Mouse (Mus musculus) midbrain, embryonic 14.5 days (tissue): ENCODE measurements around the gene Hdgfl3. TPM values are rescaled to one million over a fixed set of nuclear protein-coding genes. Genes with fewer than 3 reads are reported as not detected.

Experiments used
- ATAC-seq: fragments of 200-750 bp; cut with Nextera tagmentation; 2 replicates; pipeline ENCODE4 v1.8.0; 2017; ENCODE audit warnings: moderate number of reproducible peaks, moderate library complexity; ENCODE audit not compliant: low FRiP score, low TSS enrichment
- DNase-seq: peaks from one replicate; pipeline ENCODE4 v3.0.0-alpha.2; 2015
- H3K27ac ChIP-seq: fragments of 300-500 bp; sonication (generic); replicated peaks from 2 replicates; pipeline ENCODE4 v1.5.1; 2014; ENCODE audit warnings: mild to moderate bottlenecking, low read depth, low read length, moderate library complexity
- H3K27me3 ChIP-seq: fragments of 300-500 bp; sonication (generic); 2 replicates; pipeline ENCODE4 v1.6.1; 2014; ENCODE audit warnings: low read length, control low read depth, mixed read lengths; ENCODE audit not compliant: control insufficient read depth, insufficient read depth
- H3K36me3 ChIP-seq: fragments of 300-500 bp; sonication (generic); 2 replicates; pipeline ENCODE4 v1.6.1; 2014; ENCODE audit warnings: low read length, control low read depth; ENCODE audit not compliant: control insufficient read depth, insufficient read depth
- H3K4me1 ChIP-seq: fragments of 300-500 bp; sonication (generic); 2 replicates; pipeline ENCODE4 v1.6.1; 2014; ENCODE audit warnings: mild to moderate bottlenecking, antibody characterized with exemption, low read length, control low read depth; ENCODE audit not compliant: control insufficient read depth, insufficient read depth
- H3K4me2 ChIP-seq: fragments of 300-500 bp; sonication (generic); 2 replicates; pipeline ENCODE4 v1.6.1; 2014; ENCODE audit warnings: mild to moderate bottlenecking, low read length, moderate library complexity
- H3K4me3 ChIP-seq: fragments of 300-500 bp; sonication (generic); replicated peaks from 2 replicates; pipeline ENCODE4 v1.5.1; 2014; ENCODE audit warnings: low read depth, low read length
- H3K9ac ChIP-seq: fragments of 300-500 bp; sonication (generic); replicated peaks from 2 replicates; pipeline ENCODE4 v1.6.1; 2014; ENCODE audit warnings: mild to moderate bottlenecking, low read length, moderate library complexity
- H3K9me3 ChIP-seq: fragments of 300-500 bp; sonication (generic); 2 replicates; pipeline ENCODE4 v1.6.1; 2016; ENCODE audit warnings: low read length, control low read depth, mixed read lengths; ENCODE audit not compliant: control insufficient read depth
- WGBS: fragments of 180-500 bp; shearing (Covaris S2); extraction: QIAGEN DNeasy Blood & Tissue Kit; methylation state at CpG from one replicate; pipeline ENCODE4 v1.1.7; 2014; 5-methylcytosine and 5-hydroxymethylcytosine counted together
- polyA plus RNA-seq: library from polyadenylated mRNA; unstranded; fragments of >200 nt; fragmentation: Nextera tagmentation; extraction: Ambion mirVana; gene quantifications from 2 replicates; pipeline ENCODE4 v1.2.1, GENCODE M21; 2014

Gene Hdgfl3
- polyA plus RNA-seq, 1 experiment from 2014 or later, result 99.2 TPM

GRCm38 (mm10) chr7:81880797-81881196 is 53.5 kb downstream of the Hdgfl3 start:
- H3K4me2 ChIP-seq, result no peak overlapping the region
- no peaks in the 10 kb centered on the region for H3K4me1 ChIP-seq
- no peak overlapping the region for H3K27ac ChIP-seq
- no peak overlapping the region for H3K4me3 ChIP-seq
- peaks cover 11% of the 10 kb centered on the region for H3K36me3 ChIP-seq
- H3K27me3 ChIP-seq, result no peaks in the 10 kb centered on the region
- no peak for DNase-seq
- no peaks in the 10 kb centered on the region for H3K9me3 ChIP-seq
- no peak overlapping the region for H3K9ac ChIP-seq
- no peak for ATAC-seq
- 93% methylated on average over 4 of the region's 4 CpGs for WGBS

GRCm38 (mm10) chr7:81880286-81880685 is 54.0 kb downstream of the Hdgfl3 start:
- no peak overlapping the region for H3K4me3 ChIP-seq
- no peak overlapping the region for H3K27ac ChIP-seq
- ATAC-seq (no peak), DNase-seq (no peak)
- no peaks in the 10 kb centered on the region for H3K4me1 ChIP-seq
- no peak overlapping the region for H3K9ac ChIP-seq
- H3K4me2 ChIP-seq, result no peak overlapping the region
- 87% methylated on average over 5 of the region's 5 CpGs for WGBS
- no peaks in the 10 kb centered on the region for H3K27me3 ChIP-seq
- H3K9me3 ChIP-seq, result no peaks in the 10 kb centered on the region
- H3K36me3 ChIP-seq, result peaks cover 7% of the 10 kb centered on the region; the same call in 1 of the 2 replicates

DNA sequence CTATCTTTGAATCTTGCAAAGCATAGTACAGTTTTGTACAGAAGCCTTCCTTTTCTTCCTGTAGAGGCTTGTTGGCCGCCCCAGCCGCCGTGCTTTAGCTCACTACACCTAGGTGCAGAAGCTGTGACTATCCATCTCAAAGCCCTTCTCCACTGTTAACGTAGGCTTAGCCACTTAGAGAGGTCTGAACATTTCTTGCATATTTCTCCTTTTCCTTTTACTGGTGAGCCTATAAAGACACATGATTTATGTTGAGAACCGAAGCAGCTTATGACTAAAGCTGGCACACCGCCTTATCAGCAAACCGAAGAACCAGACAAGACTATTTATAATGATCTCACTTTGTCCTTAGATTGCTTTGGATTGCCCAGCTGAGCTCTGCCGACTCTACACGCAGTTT is 58.9 kb downstream of the Hdgfl3 start:
- Histone ChIP-seq H3K9me3 (no peaks in the 10 kb centered on the region), H3K27ac (no peak overlapping the region), H3K4me1 (no peaks in the 10 kb centered on the region), H3K36me3 (peaks cover 5% of the 10 kb centered on the region; the same call in 1 of the 2 replicates), H3K4me3 (no peak overlapping the region), H3K27me3 (no peaks in the 10 kb centered on the region), H3K9ac (no peak overlapping the region), H3K4me2 (no peak overlapping the region)
- ATAC-seq (no peak), DNase-seq (no peak)
- WGBS, result 89% methylated on average over 9 of the region's 9 CpGs

GRCm38 (mm10) chr7:81874636-81875035 is 59.6 kb downstream of the Hdgfl3 start:
- no peaks in the 10 kb centered on the region for H3K4me1 ChIP-seq
- no peak overlapping the region for H3K27ac ChIP-seq
- no peak overlapping the region for H3K9ac ChIP-seq
- H3K36me3 ChIP-seq, result peaks cover 5% of the 10 kb centered on the region; the same call in 1 of the 2 replicates
- H3K27me3 ChIP-seq, result no peaks in the 10 kb centered on the region
- no peak overlapping the region for H3K4me3 ChIP-seq
- no peaks in the 10 kb centered on the region for H3K9me3 ChIP-seq
- peak; percentile 29 for DNase-seq
- WGBS, result 81% methylated on average over 6 of the region's 6 CpGs
- no peak overlapping the region for H3K4me2 ChIP-seq
- ATAC-seq, result no peak

GRCm38 (mm10) chr7:81873807-81874206 is 60.5 kb downstream of the Hdgfl3 start:
- 86% methylated on average over 1 of the region's 1 CpGs for WGBS
- H3K4me1 ChIP-seq, result no peaks in the 10 kb centered on the region
- DNase-seq, result no peak
- no peak overlapping the region for H3K9ac ChIP-seq
- H3K9me3 ChIP-seq, result no peaks in the 10 kb centered on the region
- H3K4me3 ChIP-seq, result no peak overlapping the region
- peaks cover 5% of the 10 kb centered on the region; the same call in 1 of the 2 replicates for H3K36me3 ChIP-seq
- H3K4me2 ChIP-seq, result no peak overlapping the region
- no peaks in the 10 kb centered on the region for H3K27me3 ChIP-seq
- no peak overlapping the region for H3K27ac ChIP-seq
- ATAC-seq, result no peak

DNA sequence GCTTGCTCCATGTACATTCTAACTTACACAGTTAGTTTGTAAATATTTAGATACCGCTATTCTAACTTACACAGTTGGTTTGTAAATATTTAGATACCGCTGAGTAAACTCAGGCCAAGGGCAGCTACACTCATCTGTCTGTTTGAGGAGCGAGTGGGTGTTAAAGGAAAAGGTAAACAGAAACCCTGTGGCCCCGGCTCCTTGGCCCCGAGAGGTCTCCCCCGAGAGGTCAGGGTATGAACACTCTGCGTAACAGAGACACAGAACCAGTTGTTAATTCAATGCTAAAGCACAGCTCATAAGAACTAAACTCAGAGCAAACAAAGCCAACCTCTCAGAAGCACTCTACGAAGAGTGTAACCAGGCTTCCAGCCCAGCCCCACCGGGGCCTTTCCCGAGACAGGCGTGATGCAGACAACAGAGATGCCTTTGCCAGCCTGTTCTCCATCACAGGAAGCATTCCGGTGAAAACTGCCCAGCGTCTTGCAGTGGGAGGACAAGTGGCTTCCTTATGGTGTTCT is 61.7 kb downstream of the Hdgfl3 start:
- Histone ChIP-seq H3K9ac (no peak overlapping the region), H3K36me3 (no peaks in the 10 kb centered on the region), H3K9me3 (no peaks in the 10 kb centered on the region), H3K27ac (no peak overlapping the region), H3K4me3 (no peak overlapping the region), H3K4me2 (no peak overlapping the region), H3K4me1 (no peaks in the 10 kb centered on the region), H3K27me3 (no peaks in the 10 kb centered on the region)
- DNase-seq (no peak), ATAC-seq (no peak)
- WGBS, result 88% methylated on average over 13 of the region's 13 CpGs

DNA sequence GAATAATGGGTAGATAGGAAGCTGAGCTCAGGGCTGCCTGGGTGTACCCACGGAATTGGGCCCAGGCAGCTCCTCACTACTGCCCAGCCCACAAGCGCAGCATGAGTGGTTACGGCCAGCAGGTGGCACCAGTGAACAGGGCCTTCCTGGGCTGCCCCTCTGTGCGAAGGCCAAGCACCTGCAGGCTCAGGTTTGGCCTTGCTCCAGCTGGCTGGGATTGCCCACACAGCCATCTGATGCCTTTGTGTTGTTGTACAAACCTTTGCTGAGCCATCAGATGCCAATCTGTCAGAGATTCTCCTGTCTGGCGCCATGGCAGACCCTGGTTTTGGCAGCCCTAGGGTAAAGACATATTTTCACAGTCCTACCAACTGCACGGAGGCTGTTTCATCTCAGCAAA is 66.1 kb downstream of the Hdgfl3 start:
- H3K9me3 ChIP-seq, result no peaks in the 10 kb centered on the region
- peak; percentile 86 for DNase-seq
- no peak overlapping the region for H3K4me2 ChIP-seq
- H3K9ac ChIP-seq, result no peak overlapping the region
- no peaks in the 10 kb centered on the region for H3K36me3 ChIP-seq
- H3K27ac ChIP-seq, result 0 out of 2 replicates have a peak overlapping the region, but pooled peaks have one; percentile 6
- no peak overlapping the region for H3K4me3 ChIP-seq
- H3K4me1 ChIP-seq, result no peaks in the 10 kb centered on the region
- peak; percentile 80 for ATAC-seq
- H3K27me3 ChIP-seq, result no peaks in the 10 kb centered on the region
- WGBS, result 23% methylated on average over 6 of the region's 6 CpGs

DNA sequence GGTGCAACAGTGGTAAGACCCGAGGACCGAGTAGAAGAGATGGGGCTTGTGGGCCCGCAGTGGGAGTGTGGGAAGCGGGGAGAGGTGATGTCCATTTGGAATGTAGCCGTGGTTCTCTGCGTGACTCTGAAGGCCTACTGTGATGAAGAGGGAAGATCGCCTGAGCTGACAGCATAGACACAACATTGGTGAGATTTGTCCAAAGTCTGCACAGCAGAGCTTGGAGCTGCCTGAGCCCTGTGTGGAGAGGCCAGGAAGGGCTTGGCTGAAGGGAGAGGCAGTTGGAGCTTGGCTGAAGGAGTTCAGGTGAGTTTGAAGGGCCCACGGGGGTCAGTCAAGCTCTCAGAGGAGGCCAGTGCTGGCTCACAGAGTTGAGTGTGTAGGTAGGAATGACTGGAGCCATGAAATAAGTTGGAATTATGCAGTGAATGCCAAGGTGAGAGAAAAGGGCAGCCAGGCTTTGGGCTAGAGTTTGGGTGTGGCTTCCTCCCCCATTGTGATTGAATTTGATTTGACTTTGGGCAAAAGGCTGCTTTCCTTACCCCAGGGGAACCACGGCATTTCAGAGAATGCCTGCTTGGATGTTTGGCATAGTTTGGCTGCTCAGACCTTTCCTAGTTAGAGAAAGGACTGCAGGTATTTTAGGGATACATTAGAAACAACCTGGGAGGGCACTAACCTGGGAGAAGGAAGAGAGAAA is 66.9 kb downstream of the Hdgfl3 start:
- H3K27ac ChIP-seq, result no peak overlapping the region
- no peaks in the 10 kb centered on the region for H3K27me3 ChIP-seq
- no peak overlapping the region for H3K9ac ChIP-seq
- WGBS, result 93% methylated on average over 9 of the region's 9 CpGs
- H3K4me3 ChIP-seq, result no peak overlapping the region
- H3K36me3 ChIP-seq, result no peaks in the 10 kb centered on the region
- H3K4me1 ChIP-seq, result no peaks in the 10 kb centered on the region
- ATAC-seq (no peak), DNase-seq (no peak)
- H3K9me3 ChIP-seq, result no peaks in the 10 kb centered on the region
- no peak overlapping the region for H3K4me2 ChIP-seq

DNA sequence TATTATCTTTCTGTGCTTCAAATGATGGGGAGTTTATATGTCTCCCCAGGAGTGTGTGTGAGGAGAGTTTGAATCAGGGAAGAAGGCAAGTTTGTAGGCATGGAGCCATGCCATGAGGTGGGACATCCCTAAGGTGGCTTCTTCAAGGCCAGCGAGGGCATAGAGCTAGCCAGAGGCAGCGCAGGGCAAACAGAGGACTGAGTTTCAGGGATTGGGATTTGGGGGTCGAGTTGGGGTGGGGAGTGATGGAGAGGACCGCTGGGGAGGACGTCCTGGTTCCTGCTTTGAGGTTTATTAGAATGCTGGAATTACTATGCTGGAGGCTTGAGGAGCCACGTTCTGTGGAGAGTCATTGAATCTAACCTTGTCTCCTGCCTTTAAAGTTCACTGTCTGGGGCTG is 68.3 kb downstream of the Hdgfl3 start:
- no peaks in the 10 kb centered on the region for H3K36me3 ChIP-seq
- no peak for ATAC-seq
- 95% methylated on average over 6 of the region's 6 CpGs for WGBS
- no peak overlapping the region for H3K27ac ChIP-seq
- no peak overlapping the region for H3K4me3 ChIP-seq
- no peak overlapping the region for H3K4me2 ChIP-seq
- DNase-seq, result no peak
- no peak overlapping the region for H3K9ac ChIP-seq
- H3K4me1 ChIP-seq, result no peaks in the 10 kb centered on the region
- no peaks in the 10 kb centered on the region for H3K27me3 ChIP-seq
- no peaks in the 10 kb centered on the region for H3K9me3 ChIP-seq
